Mouse (Mus musculus): ENCODE results near the gene Stam.
"Not testable (repeated sequence)": the region's sequence is repeated elsewhere in the genome, so short reads cannot be mapped to it uniquely, and the experiment has no call there.

Stam gene

GRCm38 (mm10) chr2:14073362-14074220 lies at the start of gene Stam:
Gene Stam, plus strand, starts transcription at chr2:14074098.
- peak; percentile 86 for DNase-seq

GRCm38 (mm10) chr2:14041249-14041648 lies 32.6 kb upstream of the Stam start:
- no peak for DNase-seq

GRCm38 (mm10) chr2:14043011-14043410 lies 30.9 kb upstream of the Stam start:
- DNase-seq: no peak

GRCm38 (mm10) chr2:14043577-14044170 lies 30.2 kb upstream of the Stam start:
- no peak for DNase-seq

GRCm38 (mm10) chr2:14048381-14048780 lies 25.5 kb upstream of the Stam start:
- DNase-seq: peak; percentile 75

GRCm38 (mm10) chr2:14048808-14049207 lies 25.1 kb upstream of the Stam start:
- DNase-seq: no peak

GRCm38 (mm10) chr2:14053618-14054017 lies 20.3 kb upstream of the Stam start:
- no peak for DNase-seq

- DNase-seq: no peak
Measured at GRCm38 (mm10) chr2:14054163-14054562, 19.7 kb upstream of the Stam start.

- no peak for DNase-seq
Measured at GRCm38 (mm10) chr2:14054716-14055115, 19.2 kb upstream of the Stam start.

GRCm38 (mm10) chr2:14055168-14055565 lies 18.7 kb upstream of the Stam start:
- peak; percentile 66 for DNase-seq

GRCm38 (mm10) chr2:14055566-14056331 lies 18.1 kb upstream of the Stam start, which contains the start of gene Hacd1:
Gene Hacd1, minus strand, starts transcription at chr2:14056135.
- peak; percentile 82 for DNase-seq

- DNase-seq: no peak
Measured at GRCm38 (mm10) chr2:14065704-14066650, 7.9 kb upstream of the Stam start.

GRCm38 (mm10) chr2:14069027-14069426 lies 4.9 kb upstream of the Stam start:
- DNase-seq: no peak

GRCm38 (mm10) chr2:14070466-14070865 lies 3.4 kb upstream of the Stam start:
- DNase-seq: no peak

GRCm38 (mm10) chr2:14073008-14073361 lies 913 bp upstream of the Stam start:
- no peak for DNase-seq

GRCm38 (mm10) chr2:14074221-14074901 lies 463 bp downstream of the Stam start:
- DNase-seq: no peak

- not testable (repeated sequence) for DNase-seq
Measured at GRCm38 (mm10) chr2:14078527-14078926, 4.6 kb downstream of the Stam start.

GRCm38 (mm10) chr2:14100533-14100932 lies 26.6 kb downstream of the Stam start:
- DNase-seq: no peak

- no peak for DNase-seq
Measured at GRCm38 (mm10) chr2:14102603-14103002, 28.7 kb downstream of the Stam start.

- no peak for DNase-seq
Measured at GRCm38 (mm10) chr2:14103924-14104323, 30.0 kb downstream of the Stam start.

GRCm38 (mm10) chr2:14107673-14108072 lies 33.8 kb downstream of the Stam start:
- no peak for DNase-seq

GRCm38 (mm10) chr2:14126387-14126786 lies 52.5 kb downstream of the Stam start:
- DNase-seq: no peak

Data from cerebellum, adult 8-10 months (tissue).